Mouse (Mus musculus) thymus, postnatal 10 days (tissue): ENCODE data around the gene Slc39a11.

Source experiments
- DNase-seq, 2 experiments: peaks; one replicate each; pipeline ENCODE4 v3.0.0; 2021; ENCODE audit warnings: low spot score in 2 of 2

Slc39a11 gene

GRCm38 (mm10) chr11:113350583-113350982 lies 299.3 kb downstream of the Slc39a11 start:
- no peak for DNase-seq

- no peak for DNase-seq
Measured at GRCm38 (mm10) chr11:113346895-113347514, 302.9 kb downstream of the Slc39a11 start.

- peak; percentile 11 to 40 for DNase-seq
Measured at GRCm38 (mm10) chr11:113339770-113340169, 310.1 kb downstream of the Slc39a11 start.

- DNase-seq = no peak
Measured at GRCm38 (mm10) chr11:113338581-113338980, 311.3 kb downstream of the Slc39a11 start.

- no peak for DNase-seq
Measured at GRCm38 (mm10) chr11:113335706-113336105, 314.2 kb downstream of the Slc39a11 start.

GRCm38 (mm10) chr11:113334444-113334881 lies 315.4 kb downstream of the Slc39a11 start:
- DNase-seq = no peak

GRCm38 (mm10) chr11:113333535-113333934 lies 316.3 kb downstream of the Slc39a11 start:
- no peak for DNase-seq

GRCm38 (mm10) chr11:113330061-113330591 lies 319.8 kb downstream of the Slc39a11 start:
- DNase-seq = no peak

GRCm38 (mm10) chr11:113327499-113328062 lies 322.3 kb downstream of the Slc39a11 start:
- no peak for DNase-seq

GRCm38 (mm10) chr11:113326387-113327011 lies 323.4 kb downstream of the Slc39a11 start:
- peak; percentile 36 to 76 for DNase-seq

GRCm38 (mm10) chr11:113321601-113322000 lies 328.3 kb downstream of the Slc39a11 start:
- DNase-seq = no peak

- DNase-seq = no peak
Measured at GRCm38 (mm10) chr11:113309265-113309951, 340.5 kb downstream of the Slc39a11 start.

- no peak for DNase-seq
Measured at GRCm38 (mm10) chr11:113308256-113308941, 341.5 kb downstream of the Slc39a11 start.

- no peak for DNase-seq
Measured at GRCm38 (mm10) chr11:113303204-113303603, 346.7 kb downstream of the Slc39a11 start.

- no peak for DNase-seq
Measured at GRCm38 (mm10) chr11:113299492-113299891, 350.4 kb downstream of the Slc39a11 start.

GRCm38 (mm10) chr11:113297765-113298164 lies 352.1 kb downstream of the Slc39a11 start:
- peak; percentile 37 to 71 for DNase-seq

GRCm38 (mm10) chr11:113296912-113297625 lies 352.8 kb downstream of the Slc39a11 start:
- no peak for DNase-seq

GRCm38 (mm10) chr11:113296162-113296561 lies 353.7 kb downstream of the Slc39a11 start:
- DNase-seq = peak in 1 of 2 experiments; percentile 58

GRCm38 (mm10) chr11:113294518-113294917 lies 355.4 kb downstream of the Slc39a11 start:
- no peak for DNase-seq

- no peak for DNase-seq
Measured at GRCm38 (mm10) chr11:113292906-113293614, 356.8 kb downstream of the Slc39a11 start.
